Mouse (Mus musculus): ENCODE measurements at regions not wholly inside any gene's neighbourhood (a gene's known extent, or its start where the extent isn't known, plus 50 kb on each side); places are given as distances from the start of the nearest gene placed in this dataset.
A peak's percentile ranks its signal among the peaks of the same experiment; 100 is the strongest.

- Histone ChIP-seq H3K4me1 (peaks cover 14% of the 10 kb centered on the region), H3K27ac (peak overlapping the region; percentile 64; the same call in 1 of the 2 replicates), H3K9me3 (no peaks in the 10 kb centered on the region), H3K27me3 (ENCODE audit: insufficient read depth, poor library complexity, severe bottlenecking) (no peaks in the 10 kb centered on the region), H3K4me3 (no peak overlapping the region), H3K36me3 (no peaks in the 10 kb centered on the region)
- no peak for DNase-seq (ENCODE audit: low spot score)
- WGBS = 14% methylated on average over 6 of the region's 6 CpGs
Measured at GRCm38 (mm10) chr3:22024200-22024599, 52.3 kb upstream of the Tbl1xr1 start.

DNA sequence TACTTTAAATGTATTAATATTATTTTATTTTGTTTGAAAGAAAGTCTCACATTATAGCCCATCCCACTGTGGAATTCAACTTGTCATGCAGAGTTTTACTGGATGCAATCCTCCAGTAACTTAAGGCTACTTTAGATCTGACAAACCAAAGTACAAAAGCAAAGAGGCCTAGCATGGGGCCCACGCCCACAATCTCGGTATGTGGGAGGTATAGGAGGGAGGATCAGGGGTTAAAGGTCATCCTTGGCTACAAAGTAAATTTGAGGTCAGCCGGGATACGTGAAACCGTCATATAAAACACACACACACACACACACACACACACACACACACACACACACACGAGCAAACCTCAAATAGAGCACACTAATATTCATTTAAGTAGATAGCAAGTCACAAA lies 51.3 kb upstream of the Tbl1xr1 start:
- Histone ChIP-seq H3K4me3 (no peak overlapping the region), H3K36me3 (no peaks in the 10 kb centered on the region), H3K27me3 (ENCODE audit: insufficient read depth, poor library complexity, severe bottlenecking) (no peaks in the 10 kb centered on the region), H3K9me3 (no peaks in the 10 kb centered on the region), H3K27ac (no peak overlapping the region), H3K4me1 (peaks cover 14% of the 10 kb centered on the region)
- WGBS = 55% methylated on average over 6 of the region's 6 CpGs
- DNase-seq (ENCODE audit: low spot score) = no peak

DNA sequence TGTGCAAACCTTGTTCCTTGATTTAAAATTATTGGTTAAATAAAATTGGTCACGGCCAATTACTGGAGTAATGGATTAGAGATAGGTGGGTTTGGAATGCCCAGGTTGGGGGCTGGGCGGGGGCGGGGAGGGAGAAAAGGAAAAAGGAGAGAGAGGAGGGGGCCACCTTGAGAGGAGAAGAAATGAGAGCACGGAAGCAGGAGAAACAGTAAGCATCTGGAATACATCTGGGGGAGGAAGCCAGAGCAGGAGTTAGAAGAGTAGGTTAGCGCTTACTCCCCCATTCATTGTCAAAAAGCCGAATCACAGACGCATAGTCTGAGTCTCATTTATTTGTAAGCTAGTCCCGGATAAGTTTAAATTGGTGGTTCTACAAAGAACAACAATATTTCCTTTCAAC lies 50.8 kb upstream of the Tbl1xr1 start:
- DNase-seq (ENCODE audit: low spot score) = no peak
- no peak overlapping the region for H3K27ac ChIP-seq
- no peak overlapping the region for H3K4me3 ChIP-seq
- H3K27me3 ChIP-seq (ENCODE audit: insufficient read depth, poor library complexity, severe bottlenecking) = no peaks in the 10 kb centered on the region
- H3K4me1 ChIP-seq = peaks cover 14% of the 10 kb centered on the region
- WGBS = 63% methylated on average over 8 of the region's 8 CpGs
- no peaks in the 10 kb centered on the region for H3K36me3 ChIP-seq
- H3K9me3 ChIP-seq = no peaks in the 10 kb centered on the region

All from heart, embryonic 10.5 days (tissue).